Mouse (Mus musculus) kidney, adult 2 months (tissue): ENCODE results near the gene Lamtor2. TPM values are rescaled to one million over a fixed set of nuclear protein-coding genes. Genes with fewer than 3 reads are reported as not detected.

ENCODE experiments used
- DNase-seq: peaks from one replicate; pipeline ENCODE4 v3.0.0; 2021
- H3K27ac ChIP-seq: fragments of 200-500 bp; 2 replicates; pipeline ENCODE4 v1.5.1; 2012; ENCODE audit warnings: low read depth, low read length, control low read depth, inconsistent platforms; ENCODE audit not compliant: insufficient read depth
- H3K27me3 ChIP-seq: fragments of 200-500 bp; replicated peaks from 2 replicates; pipeline ENCODE4 v1.6.1; 2012; ENCODE audit warnings: mild to moderate bottlenecking, moderate library complexity, low read length, inconsistent platforms; ENCODE audit not compliant: control insufficient read depth, insufficient read depth
- H3K36me3 ChIP-seq: fragments of 200-500 bp; 2 replicates; pipeline ENCODE4 v1.6.1; 2012; ENCODE audit warnings: mild to moderate bottlenecking, moderate library complexity, low read length, inconsistent platforms; ENCODE audit not compliant: control insufficient read depth, insufficient read depth
- H3K4me1 ChIP-seq: fragments of 200-500 bp; 2 replicates; pipeline ENCODE4 v1.6.1; 2011; ENCODE audit warnings: low read length; ENCODE audit not compliant: control insufficient read depth, insufficient read depth
- H3K4me3 ChIP-seq: fragments of 200-500 bp; 2 replicates; pipeline ENCODE4 v1.5.1; 2011; ENCODE audit warnings: mild to moderate bottlenecking, low read depth, low read length, control low read depth; ENCODE audit not compliant: insufficient read depth
- CTCF ChIP-seq: fragments of 200-500 bp; conservative IDR thresholded peaks from 2 replicates; pipeline ENCODE4 v1.5.1; 2011; ENCODE audit warnings: low read depth, mild to moderate bottlenecking, control low read depth, low read length, moderate library complexity, mixed read lengths; ENCODE audit not compliant: insufficient read depth, insufficient read length
- POLR2A ChIP-seq: fragments of 200-500 bp; IDR thresholded peaks from one replicate; pipeline ENCODE4 v1.6.1; 2011; ENCODE audit warnings: low read depth, low read length, control low read depth
- whole genome bisulfite sequencing: fragments of 180-500 bp; shearing (Covaris S2); methylation state at CpG from one replicate; pipeline ENCODE4 v1.1.7; 2018; 5-methylcytosine and 5-hydroxymethylcytosine counted together
- polyA plus RNA-seq: library from polyadenylated mRNA; depleted of rRNA; stranded (reverse); fragments of >200 nt; gene quantifications from 2 replicates; pipeline ENCODE4 v1.2.3, GENCODE M21; 2012

Gene Lamtor2
- polyA plus RNA-seq, 1 experiment: 277 TPM

GRCm38 (mm10) chr3:88530082-88530864, 22.6 kb downstream of the Lamtor2 start:
- no peak overlapping the region for H3K4me3 ChIP-seq
- no peak for DNase-seq
- H3K27ac ChIP-seq: no peak overlapping the region; the same call in 1 of the 2 replicates
- TF ChIP-seq CTCF (no peak), POLR2A (no peak)
- H3K27me3 ChIP-seq: no peaks in the 10 kb centered on the region
- WGBS: 52% methylated on average over 11 of the region's 11 CpGs
- H3K4me1 ChIP-seq: 0 out of 2 replicates have a peak, but pooled peaks cover 8% of the 10 kb centered on the region
- H3K36me3 ChIP-seq: no peaks in the 10 kb centered on the region

- Histone ChIP-seq H3K27ac (peak overlapping the region; percentile 6), H3K4me3 (no peak overlapping the region), H3K4me1 (0 out of 2 replicates have a peak, but pooled peaks cover 7% of the 10 kb centered on the region), H3K36me3 (no peaks in the 10 kb centered on the region), H3K27me3 (no peaks in the 10 kb centered on the region)
- WGBS: 73% methylated on average over 7 of the region's 7 CpGs
- no peak for TF ChIP-seq POLR2A
- TF ChIP-seq CTCF: no peak
- DNase-seq: peak; percentile 31
Observed at GRCm38 (mm10) chr3:88529204-88530000, 23.5 kb downstream of the Lamtor2 start.

GRCm38 (mm10) chr3:88528646-88529045, 24.2 kb downstream of the Lamtor2 start:
- DNase-seq: peak; percentile 46
- Histone ChIP-seq H3K4me3 (no peak overlapping the region), H3K36me3 (no peaks in the 10 kb centered on the region), H3K27me3 (no peaks in the 10 kb centered on the region), H3K4me1 (0 out of 2 replicates have a peak, but pooled peaks cover 7% of the 10 kb centered on the region), H3K27ac (no peak overlapping the region)
- TF ChIP-seq POLR2A (no peak), CTCF (no peak)
- WGBS: 64% methylated on average over 11 of the region's 11 CpGs

GRCm38 (mm10) chr3:88527565-88527964, 25.3 kb downstream of the Lamtor2 start:
- no peak overlapping the region for H3K27ac ChIP-seq
- H3K4me1 ChIP-seq: 0 out of 2 replicates have a peak, but pooled peaks cover 7% of the 10 kb centered on the region
- H3K4me3 ChIP-seq: no peak overlapping the region
- WGBS: 62% methylated on average over 8 of the region's 8 CpGs
- no peak for DNase-seq
- H3K27me3 ChIP-seq: no peaks in the 10 kb centered on the region
- TF ChIP-seq CTCF: no peak
- no peak for TF ChIP-seq POLR2A
- H3K36me3 ChIP-seq: no peaks in the 10 kb centered on the region

GRCm38 (mm10) chr3:88526157-88527131, 26.4 kb downstream of the Lamtor2 start:
- no peak overlapping the region for H3K27ac ChIP-seq
- DNase-seq: peak; percentile 92
- H3K36me3 ChIP-seq: no peaks in the 10 kb centered on the region
- H3K27me3 ChIP-seq: no peaks in the 10 kb centered on the region
- TF ChIP-seq CTCF: peak; percentile 99; the same call in 1 of the 2 replicates
- TF ChIP-seq POLR2A: no peak
- H3K4me3 ChIP-seq: no peak overlapping the region
- H3K4me1 ChIP-seq: 0 out of 2 replicates have a peak, but pooled peaks cover 7% of the 10 kb centered on the region
- 31% methylated on average over 17 of the region's 17 CpGs for WGBS

GRCm38 (mm10) chr3:88525021-88525420, 27.9 kb downstream of the Lamtor2 start:
- no peak for DNase-seq
- no peaks in the 10 kb centered on the region for H3K36me3 ChIP-seq
- no peaks in the 10 kb centered on the region for H3K27me3 ChIP-seq
- no peak overlapping the region for H3K4me3 ChIP-seq
- 0 out of 2 replicates have a peak, but pooled peaks cover 2% of the 10 kb centered on the region for H3K4me1 ChIP-seq
- TF ChIP-seq CTCF (no peak), POLR2A (no peak)
- WGBS: 92% methylated on average over 5 of the region's 5 CpGs
- H3K27ac ChIP-seq: no peak overlapping the region
